Mouse (Mus musculus) embryo, embryonic 11.5 days (tissue): Measurements from ENCODE around the gene Pax4.
A peak's percentile ranks its signal among the peaks of the same experiment; 100 is the strongest.

Source experiments
- DNase-seq: peaks from one replicate; pipeline ENCODE4 v3.0.0-alpha.2; 2012; ENCODE audit warnings: low read depth, low spot score

Gene Pax4

GRCm38 (mm10) chr6:28449253-28449652 is at the start of gene Pax4:
Gene Pax4, minus strand, starts transcription at chr6:28449353.
- DNase-seq = no peak

DNA sequence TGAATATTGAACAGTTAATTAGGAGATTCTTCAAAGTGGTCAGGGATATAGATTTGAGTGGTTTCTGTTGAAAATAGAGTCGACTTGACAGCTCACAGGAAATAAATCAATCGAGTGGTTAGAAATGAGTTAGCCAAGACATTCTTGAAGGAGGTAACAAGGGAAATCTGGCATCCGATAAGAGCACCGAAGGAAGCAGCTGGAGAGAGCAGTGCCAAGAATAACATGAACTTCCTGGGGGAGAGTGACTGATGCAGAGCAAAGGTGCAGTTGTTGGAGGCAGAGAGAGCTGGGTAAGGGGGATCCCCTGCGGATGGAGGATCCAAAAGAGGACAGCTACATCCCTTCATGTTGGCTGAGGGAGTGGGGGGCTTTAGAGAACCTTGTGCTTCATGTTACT is 48.7 kb upstream of the Pax4 start:
- DNase-seq = no peak

DNA sequence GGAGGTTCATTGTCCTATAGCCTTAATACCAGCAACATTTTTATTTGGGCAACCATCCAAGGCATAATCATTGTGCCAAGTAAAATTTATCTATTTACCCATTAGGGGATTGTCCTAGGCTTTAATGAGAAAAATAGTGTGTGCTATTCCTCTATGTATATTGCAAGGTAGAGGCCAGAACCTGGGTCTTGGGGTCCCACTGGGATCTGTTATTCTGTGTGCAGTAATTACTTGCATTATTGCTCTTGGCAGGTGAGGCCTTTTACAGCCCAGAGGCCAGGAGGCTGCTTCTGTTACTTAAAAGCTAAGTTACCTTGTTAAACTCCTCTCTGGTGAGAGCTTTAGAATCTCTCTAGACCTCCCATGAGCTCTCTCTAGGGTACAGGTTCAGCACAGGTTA is 42.0 kb upstream of the Pax4 start:
- DNase-seq = no peak

- DNase-seq = no peak
These were observed 41.5 kb upstream of the Pax4 start for GRCm38 (mm10) chr6:28490612-28491011.

GRCm38 (mm10) chr6:28488204-28488851 is 39.2 kb upstream of the Pax4 start:
- DNase-seq = no peak

GRCm38 (mm10) chr6:28486905-28487304 is 37.8 kb upstream of the Pax4 start:
- no peak for DNase-seq

- DNase-seq = no peak
These were observed 37.3 kb upstream of the Pax4 start for GRCm38 (mm10) chr6:28486471-28486870.

GRCm38 (mm10) chr6:28486008-28486407 is 36.9 kb upstream of the Pax4 start:
- no peak for DNase-seq

DNA sequence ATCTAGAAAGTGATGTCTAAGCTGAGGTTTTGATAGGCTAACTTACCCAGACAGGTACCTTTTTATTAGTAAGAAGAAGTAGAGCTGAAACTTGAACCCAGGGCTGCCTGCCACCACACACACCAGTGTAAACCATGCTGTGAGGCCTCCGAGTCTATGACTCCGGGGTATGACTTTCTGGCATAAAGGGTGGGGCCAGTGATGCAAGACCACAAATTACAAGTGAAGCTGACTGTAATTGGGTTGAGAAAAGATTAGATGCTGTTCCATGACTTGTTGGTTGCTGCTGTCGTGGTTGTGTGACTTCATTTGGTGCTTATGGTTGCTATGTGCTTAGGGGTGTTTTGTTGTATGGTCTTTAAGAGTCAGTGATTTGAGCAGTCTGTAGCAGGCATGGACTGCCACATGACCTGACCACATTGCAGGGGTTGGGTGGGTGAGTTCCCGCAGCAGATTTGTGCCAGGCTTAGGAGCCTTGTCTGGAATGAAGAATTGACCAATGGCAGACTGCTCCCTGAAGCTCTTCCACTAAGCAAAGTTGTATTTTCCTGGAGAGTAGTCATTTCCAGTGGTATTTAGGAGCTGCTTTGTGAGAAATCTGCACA is 33.7 kb upstream of the Pax4 start:
- no peak for DNase-seq

DNA sequence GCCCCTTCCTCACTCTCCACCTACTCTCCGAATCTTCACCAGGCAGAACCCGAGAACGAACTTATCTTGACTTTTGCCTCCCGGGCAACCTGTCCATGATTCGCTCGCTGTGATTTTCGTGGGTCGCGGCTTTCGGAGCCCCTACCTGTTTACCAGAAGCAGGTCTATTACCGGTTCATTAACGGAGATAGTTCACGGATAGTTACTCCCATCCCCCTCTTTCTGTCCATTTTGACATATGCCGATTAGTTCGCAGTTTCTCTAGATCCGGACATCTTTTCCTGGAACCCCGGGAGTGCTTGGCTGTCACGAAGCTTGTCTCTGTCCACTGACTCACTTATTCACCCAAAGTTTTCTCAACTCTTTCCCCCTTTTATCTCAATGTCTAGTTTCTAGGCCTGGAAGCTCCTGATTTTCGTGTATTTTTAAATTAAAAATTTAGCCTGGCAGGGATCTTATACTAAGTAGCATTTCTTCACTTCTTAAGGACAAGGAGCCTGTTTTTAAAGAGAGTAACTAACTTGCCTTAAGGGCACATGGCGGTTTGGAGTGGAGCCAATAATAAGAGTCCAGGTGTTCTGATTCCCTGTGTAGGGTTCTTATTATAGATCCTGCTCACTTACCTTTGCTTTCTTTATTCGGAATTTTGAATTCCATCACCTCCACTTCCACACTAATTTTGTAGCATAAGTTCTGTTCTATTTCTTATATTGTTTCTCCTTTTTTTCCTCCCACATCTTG is 31.8 kb upstream of the Pax4 start:
- no peak for DNase-seq

GRCm38 (mm10) chr6:28479865-28480751 is 31.0 kb upstream of the Pax4 start:
- DNase-seq = peak; percentile 98

DNA sequence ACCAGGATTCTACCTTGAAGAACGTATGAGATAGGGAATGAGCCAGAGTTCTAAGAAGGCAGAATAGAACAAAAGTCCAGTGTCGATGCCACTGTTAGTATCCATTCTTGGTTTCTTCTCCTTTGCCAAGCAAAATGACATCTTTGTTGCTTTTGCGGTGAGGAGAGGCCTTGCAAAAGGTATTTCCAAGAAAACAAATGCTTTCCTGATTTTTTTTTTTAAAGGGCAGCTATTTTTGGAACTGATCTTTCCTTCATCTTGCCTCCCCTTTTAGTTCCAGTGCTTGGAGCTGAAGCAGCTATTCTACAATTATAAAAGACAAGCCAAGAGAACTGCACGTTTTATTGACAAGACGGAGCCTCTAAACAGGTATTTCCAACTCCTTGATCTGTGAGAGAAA is 25.7 kb upstream of the Pax4 start, which contains the start of gene Snd1:
Gene Snd1, plus strand, starts transcription at position 301 of the 400 bp plus-strand sequence.
- no peak for DNase-seq

DNA sequence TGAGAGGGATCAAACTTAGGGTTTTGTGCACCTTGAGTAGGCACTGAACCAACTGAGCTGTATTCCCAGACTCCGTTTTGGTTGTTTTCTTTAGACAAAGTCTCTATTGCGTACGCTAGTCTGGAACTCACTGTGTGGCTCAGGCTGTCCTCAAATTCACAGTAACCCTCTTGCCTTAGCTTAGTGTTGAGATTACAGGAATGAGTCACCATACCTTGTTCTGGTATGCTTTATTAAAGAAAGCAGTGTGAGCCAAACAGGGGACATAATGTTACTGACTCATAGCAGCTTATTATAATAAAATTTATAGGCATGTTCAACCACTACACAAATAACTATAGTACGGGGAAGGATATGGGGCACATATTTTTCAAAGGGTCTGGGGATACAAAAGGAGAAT is 25.1 kb upstream of the Pax4 start:
- DNase-seq = no peak

- no peak for DNase-seq
These were observed 22.3 kb upstream of the Pax4 start for GRCm38 (mm10) chr6:28471284-28472035.

DNA sequence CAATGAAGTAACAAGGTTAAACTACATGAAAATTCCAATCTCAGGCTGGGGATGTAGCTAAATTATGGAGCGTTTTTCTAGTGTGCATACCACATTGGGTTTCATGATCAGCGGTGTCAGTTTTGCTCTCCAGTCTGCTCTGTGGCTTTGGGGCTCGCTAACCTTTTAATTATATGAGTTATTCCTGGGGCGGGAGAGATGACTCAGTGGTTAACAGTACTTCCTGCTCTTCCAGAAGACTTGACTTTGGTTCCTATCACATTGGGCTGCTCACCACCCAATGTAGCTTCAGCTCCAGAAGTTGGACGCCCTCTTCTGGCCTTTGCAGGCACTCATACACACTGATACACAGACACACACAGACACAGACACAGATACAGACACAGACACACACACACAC is 21.5 kb upstream of the Pax4 start:
- no peak for DNase-seq

DNA sequence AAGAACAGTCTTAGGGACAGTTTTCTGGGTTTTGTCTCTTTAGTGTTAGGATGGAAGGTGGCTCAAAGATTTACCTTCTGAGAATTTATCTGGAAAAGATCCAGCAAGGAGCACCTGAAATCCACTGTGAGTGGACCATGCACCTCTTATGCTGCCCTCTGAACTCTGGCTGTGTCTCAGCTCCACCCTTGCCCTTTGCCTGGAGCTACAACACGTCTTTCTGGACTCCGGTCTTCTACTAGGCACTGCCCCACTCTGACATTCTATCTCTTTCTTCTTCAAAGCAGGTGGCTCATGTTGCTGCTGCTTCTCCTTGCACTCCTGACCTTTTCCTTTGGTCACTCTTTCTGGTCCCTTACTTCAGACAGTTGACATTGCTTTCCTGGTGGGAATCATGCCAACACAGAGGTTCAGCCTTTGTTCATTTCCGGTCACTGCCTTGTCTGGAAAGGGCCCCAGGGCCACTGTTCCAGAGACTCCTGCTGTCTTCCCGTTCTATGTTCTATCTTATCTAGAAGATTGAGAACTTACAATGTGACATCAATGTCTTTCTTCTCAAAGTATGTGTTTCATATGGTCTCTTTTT is 21.0 kb upstream of the Pax4 start:
- no peak for DNase-seq

- DNase-seq = no peak
These were observed 15.5 kb upstream of the Pax4 start for GRCm38 (mm10) chr6:28464630-28465029.

DNA sequence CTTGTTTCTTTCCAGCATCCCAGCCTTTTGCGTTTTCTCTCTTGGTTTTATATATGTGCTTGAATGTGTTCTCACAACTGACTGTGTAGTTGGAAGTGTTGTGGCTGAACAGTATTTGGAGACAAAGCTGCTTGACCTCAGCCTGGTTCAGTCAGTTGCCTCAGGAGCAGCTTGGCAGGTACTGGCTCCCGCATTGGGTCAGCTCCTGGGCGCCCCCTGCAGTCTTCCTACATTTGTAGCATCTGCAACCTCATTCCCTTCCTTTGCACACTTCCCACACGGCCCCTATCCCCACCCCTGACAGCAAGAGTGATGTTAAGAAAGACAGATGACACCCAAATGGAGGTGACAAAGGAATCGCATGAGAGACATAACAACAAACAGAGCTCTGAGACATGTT is 11.4 kb upstream of the Pax4 start:
- no peak for DNase-seq

DNA sequence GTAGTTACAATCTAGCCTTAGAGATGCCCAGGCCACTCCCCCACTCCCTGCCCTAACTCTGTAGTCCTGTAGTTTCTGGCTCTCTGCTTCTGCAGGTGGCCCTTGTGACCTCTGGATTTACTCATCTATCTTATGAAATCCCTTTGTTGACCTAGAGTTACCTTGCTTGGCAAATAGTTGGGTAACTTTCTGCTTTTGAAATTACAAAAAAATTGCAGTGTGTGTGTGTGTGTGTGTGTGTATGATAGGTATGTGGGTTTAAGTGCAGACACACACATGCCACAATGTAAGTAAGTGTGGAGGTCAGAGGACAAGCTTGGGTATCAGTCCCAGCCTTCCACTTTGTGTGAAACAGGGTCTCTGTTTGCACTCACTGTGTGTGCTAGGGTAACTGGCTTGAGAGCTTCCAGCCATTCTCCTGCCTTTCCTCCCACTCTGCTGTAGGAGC is 10.1 kb upstream of the Pax4 start:
- DNase-seq = no peak

DNA sequence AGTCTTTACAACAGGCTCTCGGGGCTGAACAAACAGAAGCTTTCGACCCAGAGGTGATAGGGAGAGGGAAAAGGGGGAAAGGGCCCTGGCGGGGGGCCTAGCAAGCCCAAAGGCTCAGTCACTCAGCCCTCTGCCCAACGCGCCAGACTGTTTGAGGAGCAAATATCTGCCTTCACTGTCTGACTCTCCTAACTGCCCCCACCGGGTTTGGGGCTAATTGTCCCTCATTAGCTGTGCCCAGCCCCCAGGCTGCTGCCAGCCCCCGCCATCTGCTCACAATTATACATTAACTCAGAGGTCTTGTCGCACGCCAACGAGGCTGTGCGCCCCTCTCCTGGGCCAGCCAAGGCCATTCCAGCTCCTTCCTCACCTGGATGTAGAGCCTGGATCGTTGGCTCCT is 1.8 kb upstream of the Pax4 start:
- no peak for DNase-seq

GRCm38 (mm10) chr6:28450481-28450880 is 1.3 kb upstream of the Pax4 start:
- DNase-seq = no peak
